8 mouse cellular contexts compared by ENCODE assay signal in genomic region chr11:118423266-118423971, GRCm38 (mm10). TPM values are rescaled to one million over a fixed set of nuclear protein-coding genes. Genes with fewer than 3 reads are reported as not detected.
DNase-seq lines count a peak whose midpoint lies in the region; ATAC-seq and TF ChIP-seq lines count a peak whose summit lies in the region.

No protein-coding gene starts in this region.

- H3K27me3 ChIP-seq in testis, adult 2 months (ENCODE audit: control insufficient read depth, insufficient read depth, low read length): no peaks in the 10 kb centered on the region
- no peaks in the 10 kb centered on the region for H3K27me3 ChIP-seq in embryonic facial prominence, embryonic 12.5 days
- H3K27me3 ChIP-seq in heart, embryonic 10.5 days (ENCODE audit: insufficient read depth, poor library complexity, severe bottlenecking): peaks cover 8% of the 10 kb centered on the region
- H3K27me3 ChIP-seq in kidney, embryonic 15.5 days: peaks cover 13% of the 10 kb centered on the region; the same call in 1 of the 2 replicates
- no peaks in the 10 kb centered on the region for H3K27me3 ChIP-seq in stomach, postnatal 0 days (ENCODE audit: control insufficient read depth, insufficient read depth, low read length)

- H3K4me2 ChIP-seq in embryonic facial prominence, embryonic 12.5 days (replicated peaks): peak overlapping the region; percentile 38
- peak overlapping the region; percentile 51 for H3K4me2 ChIP-seq in kidney, embryonic 15.5 days
- peak overlapping the region; percentile 52 for H3K4me2 ChIP-seq in stomach, postnatal 0 days (replicated peaks; ENCODE audit: low read depth)

- no peak for TF ChIP-seq POLR2A in testis, adult 2 months (IDR thresholded peaks at IDR 0.05; ENCODE audit: control insufficient read depth, low read depth, low read length)

- WGBS in embryonic facial prominence, embryonic 12.5 days: 6% methylated on average over 18 of the region's 18 CpGs
- 6% methylated on average over 18 of the region's 18 CpGs for WGBS in heart, embryonic 10.5 days
- 8% methylated on average over 18 of the region's 18 CpGs for WGBS in kidney, embryonic 15.5 days
- WGBS in stomach, postnatal 0 days: 2% methylated on average over 18 of the region's 18 CpGs

- TF ChIP-seq EP300 in stomach, postnatal 0 days (optimal IDR thresholded peaks at IDR 0.05): no peak

- no peak; the same call in 1 of the 2 replicates for TF ChIP-seq CTCF in testis, adult 2 months (IDR thresholded peaks at IDR 0.05; ENCODE audit: control insufficient read depth, insufficient read depth, insufficient replicate concordance, low read depth, low read length)
- TF ChIP-seq CTCF in stomach, postnatal 0 days (IDR thresholded peaks at IDR 0.05; ENCODE audit: low read depth): peak; percentile 91

- H3K9me3 ChIP-seq in embryonic facial prominence, embryonic 12.5 days: no peaks in the 10 kb centered on the region
- H3K9me3 ChIP-seq in heart, embryonic 10.5 days: no peaks in the 10 kb centered on the region
- H3K9me3 ChIP-seq in kidney, embryonic 15.5 days (replicated peaks): no peaks in the 10 kb centered on the region
- H3K9me3 ChIP-seq in stomach, postnatal 0 days (ENCODE audit: control insufficient read depth, low read length): no peaks in the 10 kb centered on the region

- no peaks in the 10 kb centered on the region for H3K36me3 ChIP-seq in testis, adult 2 months (ENCODE audit: control insufficient read depth, insufficient read depth, low read length)
- no peaks in the 10 kb centered on the region for H3K36me3 ChIP-seq in embryonic facial prominence, embryonic 12.5 days
- H3K36me3 ChIP-seq in heart, embryonic 10.5 days: no peaks in the 10 kb centered on the region
- no peaks in the 10 kb centered on the region for H3K36me3 ChIP-seq in kidney, embryonic 15.5 days
- H3K36me3 ChIP-seq in stomach, postnatal 0 days (ENCODE audit: control insufficient read depth, insufficient read depth, low read length): no peaks in the 10 kb centered on the region

- no peak overlapping the region for H3K4me3 ChIP-seq in testis, adult 2 months (ENCODE audit: control insufficient read depth, low read depth, low read length)
- H3K4me3 ChIP-seq in embryonic facial prominence, embryonic 12.5 days: 0 out of 2 replicates have a peak overlapping the region, but pooled peaks have one; percentile 5
- peak overlapping the region; percentile 49 for H3K4me3 ChIP-seq in heart, embryonic 10.5 days
- H3K4me3 ChIP-seq in kidney, embryonic 15.5 days (replicated peaks): no peak overlapping the region
- no peak overlapping the region for H3K4me3 ChIP-seq in stomach, postnatal 0 days (ENCODE audit: low read depth, low read length)

- H3K27ac ChIP-seq in testis, adult 2 months (ENCODE audit: control insufficient read depth, insufficient read depth, low read depth, low read length): peak overlapping the region; percentile 19; the same call in 1 of the 2 replicates
- H3K27ac ChIP-seq in embryonic facial prominence, embryonic 12.5 days: no peak overlapping the region
- peak overlapping the region; percentile 56; the same call in 1 of the 2 replicates for H3K27ac ChIP-seq in heart, embryonic 10.5 days
- peak overlapping the region; percentile 27; the same call in 1 of the 2 replicates for H3K27ac ChIP-seq in kidney, embryonic 15.5 days
- peak overlapping the region; percentile 78 for H3K27ac ChIP-seq in stomach, postnatal 0 days (replicated peaks)

- peak overlapping the region; percentile 20; the same call in 1 of the 2 replicates for H3K9ac ChIP-seq in embryonic facial prominence, embryonic 12.5 days
- H3K9ac ChIP-seq in kidney, embryonic 15.5 days: peak overlapping the region; percentile 33
- H3K9ac ChIP-seq in stomach, postnatal 0 days (ENCODE audit: low read length): peak overlapping the region; percentile 47; the same call in 1 of the 2 replicates

- ATAC-seq in embryonic facial prominence, embryonic 12.5 days (ENCODE audit: insufficient number of reproducible peaks, insufficient read depth, low FRiP score, low TSS enrichment): no peak
- ATAC-seq in kidney, embryonic 15.5 days (replicated peaks; ENCODE audit: low FRiP score): no peak
- peak; percentile 2; the same call in 1 of the 2 replicates for ATAC-seq in stomach, postnatal 0 days (ENCODE audit: low FRiP score, low TSS enrichment)

- DNase-seq in testis, postnatal 14 days (ENCODE audit: low spot score): no peak
- peak; percentile 87 for DNase-seq in heart, embryonic 10.5 days (ENCODE audit: low spot score)
- peak; percentile 78 for DNase-seq in liver
- peak; percentile 71 to 77 for DNase-seq in natural killer cell, adult 2 months (ENCODE audit: low spot score in 2 of 2)
- peak; percentile 76 for DNase-seq in stomach, postnatal 0 days (ENCODE audit: low spot score)

- H3K4me1 ChIP-seq in testis, adult 2 months (ENCODE audit: control insufficient read depth, insufficient read depth, low read length): peaks cover 9% of the 10 kb centered on the region
- H3K4me1 ChIP-seq in embryonic facial prominence, embryonic 12.5 days: peaks cover 32% of the 10 kb centered on the region
- H3K4me1 ChIP-seq in heart, embryonic 10.5 days: peaks cover 53% of the 10 kb centered on the region
- H3K4me1 ChIP-seq in kidney, embryonic 15.5 days: peaks cover 34% of the 10 kb centered on the region
- peaks cover 19% of the 10 kb centered on the region for H3K4me1 ChIP-seq in stomach, postnatal 0 days (replicated peaks; ENCODE audit: control insufficient read depth, insufficient read depth)

RNA-seq across cellular contexts. Expression of gene Cant1, which starts 4.5 kb away (rescaled TPM):
- polyA plus RNA-seq in testis, adult 2 months (2012; rRNA removed): 37.8 and 38.5 TPM in 2 replicates
- polyA plus RNA-seq in embryonic facial prominence, embryonic 12.5 days (2016; fragmentation: Nextera tagmentation; extraction: Ambion mirVana): 33.4 and 35.5 TPM in 2 replicates
- 22.4 and 23.5 TPM in 2 replicates for polyA plus RNA-seq in heart, embryonic 10.5 days (2016; fragmentation: Nextera tagmentation; extraction: Ambion mirVana)
- polyA plus RNA-seq in kidney, embryonic 15.5 days (2015; fragmentation: Nextera tagmentation; extraction: Ambion mirVana): 26.7 and 32.9 TPM in 2 replicates
- polyA plus RNA-seq in stomach, postnatal 0 days (2015; fragmentation: Nextera tagmentation; extraction: Ambion mirVana): 32.3 and 33.9 TPM in 2 replicates

RNA-seq across cellular contexts. Expression of gene C1qtnf1, which starts 4.6 kb away (rescaled TPM):
- polyA plus RNA-seq in testis, adult 2 months (2012; rRNA removed): 1.9 and 2.5 TPM in 2 replicates
- 5.7 and 6.7 TPM in 2 replicates for polyA plus RNA-seq in embryonic facial prominence, embryonic 12.5 days (2016; fragmentation: Nextera tagmentation; extraction: Ambion mirVana)
- 2.7 and 3.3 TPM in 2 replicates for polyA plus RNA-seq in heart, embryonic 10.5 days (2016; fragmentation: Nextera tagmentation; extraction: Ambion mirVana)
- 5.9 and 7.2 TPM in 2 replicates for polyA plus RNA-seq in kidney, embryonic 15.5 days (2015; fragmentation: Nextera tagmentation; extraction: Ambion mirVana)
- 9.0 and 11.0 TPM in 2 replicates for polyA plus RNA-seq in stomach, postnatal 0 days (2015; fragmentation: Nextera tagmentation; extraction: Ambion mirVana)

RNA-seq across cellular contexts. Expression of gene Lgals3bp, which starts 21.5 kb away (rescaled TPM):
- polyA plus RNA-seq in testis, adult 2 months (2012; rRNA removed): 22.7 and 23.3 TPM in 2 replicates
- 1.4 and 2.7 TPM in 2 replicates for polyA plus RNA-seq in embryonic facial prominence, embryonic 12.5 days (2016; fragmentation: Nextera tagmentation; extraction: Ambion mirVana)
- 5.1 and 6.2 TPM in 2 replicates for polyA plus RNA-seq in heart, embryonic 10.5 days (2016; fragmentation: Nextera tagmentation; extraction: Ambion mirVana)
- polyA plus RNA-seq in kidney, embryonic 15.5 days (2015; fragmentation: Nextera tagmentation; extraction: Ambion mirVana): 13.6 and 18.2 TPM in 2 replicates
- polyA plus RNA-seq in stomach, postnatal 0 days (2015; fragmentation: Nextera tagmentation; extraction: Ambion mirVana): 142 and 144 TPM in 2 replicates

RNA-seq across cellular contexts. Expression of gene Engase, which starts 53.2 kb away (rescaled TPM):
- polyA plus RNA-seq in testis, adult 2 months (2012; rRNA removed): 2.9 and 3.2 TPM in 2 replicates
- 7.1 and 8.9 TPM in 2 replicates for polyA plus RNA-seq in embryonic facial prominence, embryonic 12.5 days (2016; fragmentation: Nextera tagmentation; extraction: Ambion mirVana)
- 5.1 and 7.8 TPM in 2 replicates for polyA plus RNA-seq in heart, embryonic 10.5 days (2016; fragmentation: Nextera tagmentation; extraction: Ambion mirVana)
- 5.4 and 8.7 TPM in 2 replicates for polyA plus RNA-seq in kidney, embryonic 15.5 days (2015; fragmentation: Nextera tagmentation; extraction: Ambion mirVana)
- 12.6 and 13.7 TPM in 2 replicates for polyA plus RNA-seq in stomach, postnatal 0 days (2015; fragmentation: Nextera tagmentation; extraction: Ambion mirVana)

Comparison
In these comparisons a context has a peak if more than half of its experiments do, and no peak if none do; other contexts are left out.
1. H3K4me3 ChIP-seq: peak in embryonic facial prominence, embryonic 12.5 days (single experiment) and heart, embryonic 10.5 days (single experiment); none in testis, adult 2 months (single experiment), kidney, embryonic 15.5 days (single experiment) and stomach, postnatal 0 days (single experiment).
2. Peak in every context shown above with its lines, with median percentiles within 50 percentile points of each other: H3K4me2 ChIP-seq and H3K9ac ChIP-seq.